Mouse (Mus musculus) CH12.LX (cell line): ENCODE data around the gene Psma5. TPM values are rescaled to one million over a fixed set of nuclear protein-coding genes. Genes with fewer than 3 reads are reported as not detected.

Experiments used
- DNase-seq: peaks from one replicate; pipeline ENCODE4 v3.0.0-alpha.2; 2013; ENCODE audit errors: extremely low read depth
- H3K27ac ChIP-seq: 2 replicates; pipeline ENCODE4 v1.5.1; 2012; ENCODE audit warnings: low read depth, mild to moderate bottlenecking, control low read depth, moderate library complexity; ENCODE audit not compliant: insufficient read depth
- H3K27me3 ChIP-seq: replicated peaks from 2 replicates; pipeline ENCODE3; 2012; ENCODE audit warnings: inconsistent platforms
- H3K36me3 ChIP-seq, 2 experiments: replicated peaks in 1 of 2; 2 replicates each; pipeline versions ENCODE3 to v1.6.1; 2012; ENCODE audit warnings: inconsistent platforms in 1 of 2, low read length in 1 of 2, mild to moderate bottlenecking in 1 of 2, mixed read lengths in 1 of 2, moderate library complexity in 1 of 2; ENCODE audit not compliant: control insufficient read depth in 1 of 2, insufficient read depth in 1 of 2
- H3K4me1 ChIP-seq, 2 experiments: 2 replicates each; pipeline ENCODE4 v1.6.1; 2012; ENCODE audit warnings: inconsistent platforms in 1 of 2, moderate library complexity in 1 of 2; ENCODE audit not compliant: insufficient read depth in 2 of 2, control insufficient read depth in 1 of 2
- H3K4me2 ChIP-seq: 2 replicates; pipeline ENCODE4 v1.6.1; 2012; ENCODE audit warnings: low read depth, mild to moderate bottlenecking, control low read depth; ENCODE audit not compliant: poor library complexity, insufficient read depth, severe bottlenecking
- H3K4me3 ChIP-seq, 3 experiments: fragments of 150-350 bp in 1 of 3; sonication (generic) in 1 of 3; replicated peaks in 1 of 3; 2 replicates each; pipeline versions ENCODE3 to v1.5.1; 2011 to 2012; ENCODE audit warnings: low read depth in 2 of 3, low read length in 2 of 3, mild to moderate bottlenecking in 2 of 3, moderate library complexity in 2 of 3, control low read depth in 1 of 3, improper control_type of control experiment in 1 of 3, inconsistent platforms in 1 of 3, mixed read lengths in 1 of 3; ENCODE audit not compliant: poor library complexity in 1 of 3
- H3K79me2 ChIP-seq: replicated peaks from 2 replicates; pipeline ENCODE4 v1.6.1; 2012; ENCODE audit warnings: mild to moderate bottlenecking, moderate library complexity; ENCODE audit not compliant: control insufficient read depth, poor library complexity, insufficient read depth, severe bottlenecking; ENCODE audit errors: extremely low read depth
- H3K9ac ChIP-seq: 2 replicates; pipeline ENCODE4 v1.6.1; 2012; ENCODE audit warnings: low read depth, mild to moderate bottlenecking, control low read depth, moderate library complexity; ENCODE audit not compliant: insufficient read depth
- H3K9me3 ChIP-seq: replicated peaks from 2 replicates; pipeline ENCODE3; 2012; ENCODE audit warnings: low read length, inconsistent platforms, mixed read lengths
- BHLHE40 ChIP-seq: IDR thresholded peaks from 2 replicates; pipeline ENCODE4 v1.6.1; 2011; ENCODE audit warnings: mild to moderate bottlenecking, low read depth, low read length, improper control_type of control experiment
- CHD1 ChIP-seq: IDR thresholded peaks from 2 replicates; pipeline ENCODE4 v1.6.1; 2012; ENCODE audit warnings: low read depth, low read length, improper control_type of control experiment, inconsistent platforms
- CHD2 ChIP-seq: IDR thresholded peaks from 2 replicates; pipeline ENCODE4 v1.6.1; 2011; ENCODE audit warnings: low read length, improper control_type of control experiment
- CTCF ChIP-seq, 2 experiments: IDR thresholded peaks in 1 of 2; conservative IDR thresholded peaks in 1 of 2; 2 replicates each; pipeline ENCODE4 v1.5.1; 2011 to 2012; ENCODE audit warnings: low read depth in 2 of 2, low read length in 2 of 2, improper control_type of control experiment in 1 of 2, inconsistent platforms in 1 of 2, mild to moderate bottlenecking in 1 of 2, moderate library complexity in 1 of 2
- EP300 ChIP-seq: IDR thresholded peaks from 2 replicates; pipeline ENCODE4 v1.6.1; 2011; ENCODE audit warnings: low read length, improper control_type of control experiment
- ETS1 ChIP-seq: conservative IDR thresholded peaks from 2 replicates; pipeline ENCODE4 v1.6.1; 2012; ENCODE audit warnings: low read depth, mild to moderate bottlenecking, inconsistent platforms, low read length, improper control_type of control experiment, moderate library complexity
- JUN ChIP-seq: IDR thresholded peaks from 2 replicates; pipeline ENCODE4 v1.6.1; 2011; ENCODE audit warnings: low read depth, mild to moderate bottlenecking, low read length, improper control_type of control experiment, moderate library complexity; ENCODE audit not compliant: insufficient read depth
- JUND ChIP-seq: conservative IDR thresholded peaks from 2 replicates; pipeline ENCODE4 v1.6.1; 2011; ENCODE audit warnings: low read depth, low read length, improper control_type of control experiment
- MEF2A ChIP-seq: IDR thresholded peaks from 2 replicates; pipeline ENCODE4 v1.6.1; 2014; ENCODE audit warnings: low read depth, mild to moderate bottlenecking, inconsistent platforms, low read length, improper control_type of control experiment, borderline replicate concordance
- PAX5 ChIP-seq: IDR thresholded peaks from 2 replicates; pipeline ENCODE4 v1.6.1; 2012; ENCODE audit warnings: low read length, inconsistent platforms, mixed read lengths
- POLR2AphosphoS2 ChIP-seq: IDR thresholded peaks from 2 replicates; pipeline ENCODE4 v1.6.1; 2011; ENCODE audit warnings: low read depth, low read length, improper control_type of control experiment
- RAD21 ChIP-seq: IDR thresholded peaks from 2 replicates; pipeline ENCODE4 v1.6.1; 2011; ENCODE audit warnings: low read depth, mild to moderate bottlenecking, low read length, improper control_type of control experiment, moderate library complexity
- RCOR1 ChIP-seq: conservative IDR thresholded peaks from 2 replicates; pipeline ENCODE4 v1.6.1; 2012; ENCODE audit warnings: low read depth, mild to moderate bottlenecking, inconsistent platforms, low read length, improper control_type of control experiment
- SIN3A ChIP-seq: IDR thresholded peaks from 2 replicates; pipeline ENCODE4 v1.6.1; 2012; ENCODE audit warnings: low read length, improper control_type of control experiment, inconsistent platforms
- SMC3 ChIP-seq: IDR thresholded peaks from 2 replicates; pipeline ENCODE4 v1.6.1; 2011; ENCODE audit warnings: low read depth, low read length, improper control_type of control experiment
- TCF12 ChIP-seq: IDR thresholded peaks from 2 replicates; pipeline ENCODE4 v1.6.1; 2014; ENCODE audit warnings: low read depth, mild to moderate bottlenecking, inconsistent platforms, low read length, improper control_type of control experiment
- USF1 ChIP-seq: IDR thresholded peaks from 2 replicates; pipeline ENCODE4 v1.6.1; 2014; ENCODE audit warnings: low read depth, mild to moderate bottlenecking, inconsistent platforms, low read length, improper control_type of control experiment
- USF2 ChIP-seq: conservative IDR thresholded peaks from 2 replicates; pipeline ENCODE4 v1.6.1; 2011; ENCODE audit warnings: low read depth, low read length, improper control_type of control experiment
- ZC3H11A ChIP-seq: IDR thresholded peaks from 2 replicates; pipeline ENCODE4 v1.6.1; 2012; ENCODE audit warnings: low read depth, mild to moderate bottlenecking, inconsistent platforms, low read length, improper control_type of control experiment
- ZKSCAN1 ChIP-seq: IDR thresholded peaks from 2 replicates; pipeline ENCODE4 v1.6.1; 2012; ENCODE audit warnings: low read depth, inconsistent platforms, low read length, improper control_type of control experiment, borderline replicate concordance
- ZMIZ1 ChIP-seq: IDR thresholded peaks from 2 replicates; pipeline ENCODE4 v1.6.1; 2012; ENCODE audit warnings: low read depth, mild to moderate bottlenecking, inconsistent platforms, low read length, improper control_type of control experiment
- ZNF384 ChIP-seq: IDR thresholded peaks from 2 replicates; pipeline ENCODE4 v1.6.1; 2012; ENCODE audit warnings: low read depth, low read length, improper control_type of control experiment, inconsistent platforms
- dilution Hi-C: fragments of 300-500 bp; cut with MboI; formaldehyde crosslinking; loops from 2 replicates; pipeline ENCODE4 v1.14.3; 2020; ENCODE audit warnings: low sequenced_read_pairs; ENCODE audit not compliant: extremely low pct_unique_long_range_greater_than_20kb, extremely low pct_ligation_motif_present
- in situ Hi-C: fragments of 300-500 bp; cut with MboI; formaldehyde crosslinking; loops from 3 replicates; pipeline ENCODE4 v1.14.3; 2019; ENCODE audit warnings: low sequenced_read_pairs, low pct_ligation_motif_present, low pct_unique_long_range_greater_than_20kb, mixed read lengths
- polyA plus RNA-seq: library from polyadenylated mRNA; unstranded; fragments of >175 nt; gene quantifications from 2 replicates; pipeline ENCODE4 v1.2.1, GENCODE M21; 2012; ENCODE audit warnings: low read depth; ENCODE audit not compliant: insufficient read length
- total RNA-seq, 2 experiments: library from RNA; depleted of rRNA; stranded (reverse); fragments of 300-350 nt in 1 of 2; fragments of >200 nt in 1 of 2; gene quantifications; 2 replicates each; pipeline ENCODE4 v1.2.3; 2012 to 2014

The Psma5 gene
- total and polyA plus RNA-seq, 3 experiments = 245 to 341 (median 264) TPM

DNA sequence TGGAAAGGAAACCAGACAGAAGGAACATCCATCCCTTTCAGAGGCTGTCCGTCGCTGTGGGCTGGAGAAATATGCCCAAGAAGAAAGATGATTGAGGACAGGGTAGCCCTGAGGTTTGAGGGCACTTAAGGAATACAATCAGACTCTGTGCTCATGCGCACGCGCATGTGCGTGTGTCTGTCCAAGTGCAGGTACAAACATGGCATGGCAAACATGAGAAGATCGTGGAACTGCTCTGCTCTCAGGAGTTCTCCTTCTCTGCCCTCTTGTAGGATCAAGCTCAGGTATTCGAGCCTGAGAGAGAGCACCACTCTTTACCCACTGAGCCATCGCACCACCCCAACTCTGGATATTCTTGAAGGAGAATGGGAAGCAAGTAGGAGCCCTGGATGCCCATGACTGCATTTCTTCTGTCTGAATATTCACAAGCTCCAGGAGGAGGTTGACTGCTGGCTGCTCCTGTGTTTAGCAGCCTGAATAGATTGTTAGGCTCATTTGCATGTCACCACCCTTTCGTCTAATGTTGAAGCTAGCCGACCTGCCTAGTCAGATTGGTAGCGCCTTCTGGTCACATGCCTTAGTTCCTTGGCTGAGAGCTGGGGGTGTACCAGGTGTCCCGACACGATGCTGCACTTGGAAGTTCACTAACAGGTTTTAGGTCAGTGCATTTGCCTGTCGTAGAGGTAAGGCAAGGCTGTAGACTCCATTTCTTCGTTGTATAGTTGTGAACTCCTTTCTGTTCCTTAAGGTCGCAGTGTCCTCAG is 34.5 kb downstream of the Psma5 start (continued):
- TF ChIP-seq RAD21 (no peak), EP300 (peak; percentile 56; the same call in 1 of the 2 replicates), BHLHE40 (peak; percentile 76), ZMIZ1 (no peak), TCF12 (no peak), JUND (0 out of 2 replicates have a peak, but pooled peaks have one; percentile 45), ZKSCAN1 (no peak), SMC3 (no peak), USF1 (peak; percentile 58)

- in situ Hi-C loops = no loop called here
Observed at GRCm38 (mm10) chr3:108294398-108294797, 37.7 kb downstream of the Psma5 start.

GRCm38 (mm10) chr3:108295379-108296219 is 38.9 kb downstream of the Psma5 start:
- Histone ChIP-seq H3K9me3 (no peaks in the 10 kb centered on the region), H3K9ac (no peak overlapping the region), H3K4me3 (no peak overlapping the region), H3K79me2 (no peaks in the 10 kb centered on the region), H3K27ac (no peak overlapping the region), H3K36me3 (no peaks in the 10 kb centered on the region), H3K4me2 (no peak overlapping the region), H3K4me1 (peaks cover 5 to 22% of the 10 kb centered on the region in 2 experiments; a peak in 2 of 4 replicates), H3K27me3 (no peaks in the 10 kb centered on the region)
- dilution Hi-C loops (no loop called here), in situ Hi-C loops (no loop called here)
- DNase-seq = no peak
- TF ChIP-seq POLR2AphosphoS2 (no peak), CTCF (conservative IDR thresholded peaks at IDR 0.05 in 1 of 2, IDR thresholded peaks at IDR 0.05 in 1 of 2; ENCODE audit: low read depth in 2 of 2, low read length in 2 of 2) (no peak), CHD1 (no peak), RCOR1 (no peak), EP300 (no peak), JUN (no peak), ZKSCAN1 (no peak), USF2 (no peak), SIN3A (no peak), MEF2A (no peak), ZC3H11A (no peak), ETS1 (no peak), PAX5 (no peak), BHLHE40 (no peak), RAD21 (no peak), ZNF384 (no peak), ZMIZ1 (no peak), JUND (no peak)

More at GRCm38 (mm10) chr3:108294398-108294797, 37.7 kb downstream of the Psma5 start:
- Histone ChIP-seq H3K4me3 (no peak overlapping the region), H3K79me2 (no peaks in the 10 kb centered on the region), H3K9ac (no peak overlapping the region), H3K4me1 (peaks cover 5 to 28% of the 10 kb centered on the region in 2 experiments; a peak in 2 of 4 replicates), H3K27me3 (no peaks in the 10 kb centered on the region), H3K4me2 (no peak overlapping the region), H3K36me3 (no peaks in the 10 kb centered on the region), H3K9me3 (no peaks in the 10 kb centered on the region), H3K27ac (no peak overlapping the region)
- dilution Hi-C loops = no loop called here
- no peak for TF ChIP-seq CHD2
- no peak for TF ChIP-seq JUN
- TF ChIP-seq RAD21 = no peak
- no peak for DNase-seq
